ENCODE assay signal across 8 mouse cellular contexts in genomic region chr19:47259581-47259980, GRCm38 (mm10).
DNase-seq lines count a peak whose midpoint lies in the region; ATAC-seq and TF ChIP-seq lines count a peak whose summit lies in the region.

No protein-coding gene starts in this region.

- no peak overlapping the region for H3K4me2 ChIP-seq in neural tube, embryonic 15.5 days
- no peak overlapping the region for H3K4me2 ChIP-seq in hindbrain, postnatal 0 days (ENCODE audit: low read depth, low read length)
- no peak overlapping the region for H3K4me2 ChIP-seq in liver, postnatal 0 days (ENCODE audit: low read depth, low read length)

- TF ChIP-seq EP300 in liver, postnatal 0 days (IDR thresholded peaks at IDR 0.05; ENCODE audit: low read depth), result no peak

- H3K9me3 ChIP-seq in neural tube, embryonic 15.5 days (replicated peaks), result no peaks in the 10 kb centered on the region
- no peaks in the 10 kb centered on the region for H3K9me3 ChIP-seq in hindbrain, postnatal 0 days (ENCODE audit: low read length)
- no peaks in the 10 kb centered on the region for H3K9me3 ChIP-seq in liver, postnatal 0 days (ENCODE audit: low read length)

- no peak overlapping the region for H3K4me3 ChIP-seq in neural tube, embryonic 15.5 days (replicated peaks)
- no peak overlapping the region for H3K4me3 ChIP-seq in hindbrain, postnatal 0 days (ENCODE audit: low read length)
- no peak overlapping the region for H3K4me3 ChIP-seq in liver, postnatal 0 days (ENCODE audit: low read depth, low read length)

- no peak for ATAC-seq in neural tube, embryonic 15.5 days (ENCODE audit: low FRiP score)
- ATAC-seq in hindbrain, postnatal 0 days, result peak; percentile 53
- peak; percentile 59; the same call in 1 of the 2 replicates for ATAC-seq in liver, postnatal 0 days
- no peak for ATAC-seq in erythroblast, adult 5-6 weeks (replicated peaks; ENCODE audit: low FRiP score, poor library complexity, severe bottlenecking)

- H3K4me1 ChIP-seq in neural tube, embryonic 15.5 days, result no peaks in the 10 kb centered on the region
- H3K4me1 ChIP-seq in hindbrain, postnatal 0 days (ENCODE audit: insufficient read depth, low read length), result no peaks in the 10 kb centered on the region
- no peaks in the 10 kb centered on the region for H3K4me1 ChIP-seq in liver, postnatal 0 days (ENCODE audit: insufficient read depth)

- TF ChIP-seq CTCF in hindbrain, postnatal 0 days (IDR thresholded peaks at IDR 0.05; ENCODE audit: low read depth), result peak; percentile 81
- TF ChIP-seq CTCF in liver, postnatal 0 days (IDR thresholded peaks at IDR 0.05; ENCODE audit: low read depth), result peak; percentile 76

- peak; percentile 61 for DNase-seq in neural tube, embryonic 10.5 days (ENCODE audit: extremely low spot score, low spot score)
- DNase-seq in cerebellum, postnatal 25 days, result peak; percentile 61 to 75
- DNase-seq in hindbrain, postnatal 0 days (ENCODE audit: low spot score), result peak; percentile 62
- peak; percentile 48 for DNase-seq in liver, postnatal 0 days
- peak; percentile 50 for DNase-seq in thymus, postnatal 14 days
- no peak for DNase-seq in urinary bladder, adult 2 months (ENCODE audit: low spot score)

- WGBS in neural tube, embryonic 15.5 days, result 4% methylated on average over 5 of the region's 5 CpGs
- 6% methylated on average over 5 of the region's 5 CpGs for WGBS in hindbrain, postnatal 0 days
- 15% methylated on average over 5 of the region's 5 CpGs for WGBS in liver, postnatal 0 days (ENCODE audit: insufficient replicate concordance)

- no peaks in the 10 kb centered on the region for H3K36me3 ChIP-seq in neural tube, embryonic 15.5 days
- no peaks in the 10 kb centered on the region for H3K36me3 ChIP-seq in hindbrain, postnatal 0 days (ENCODE audit: insufficient read depth, low read length)
- H3K36me3 ChIP-seq in liver, postnatal 0 days (replicated peaks; ENCODE audit: insufficient read depth, low read length), result no peaks in the 10 kb centered on the region

- no peak overlapping the region for H3K9ac ChIP-seq in neural tube, embryonic 15.5 days (replicated peaks)
- no peak overlapping the region for H3K9ac ChIP-seq in hindbrain, postnatal 0 days (replicated peaks; ENCODE audit: low read length)
- H3K9ac ChIP-seq in liver, postnatal 0 days (replicated peaks), result no peak overlapping the region

- H3K27me3 ChIP-seq in neural tube, embryonic 15.5 days (replicated peaks), result peaks cover under 1% of the 10 kb centered on the region; the same call in 1 of the 2 replicates
- H3K27me3 ChIP-seq in hindbrain, postnatal 0 days (ENCODE audit: insufficient read depth, low read length), result no peaks in the 10 kb centered on the region
- peaks cover 3% of the 10 kb centered on the region; the same call in 1 of the 2 replicates for H3K27me3 ChIP-seq in liver, postnatal 0 days (ENCODE audit: insufficient read depth, low read length)

- H3K27ac ChIP-seq in neural tube, embryonic 15.5 days (replicated peaks), result no peak overlapping the region
- no peak overlapping the region for H3K27ac ChIP-seq in hindbrain, postnatal 0 days
- no peak overlapping the region for H3K27ac ChIP-seq in liver, postnatal 0 days (ENCODE audit: low read depth)

Comparison
In these comparisons a context has a peak if more than half of its experiments do, and no peak if none do; other contexts are left out.
1. ATAC-seq: peak in hindbrain, postnatal 0 days (single experiment) and liver, postnatal 0 days (single experiment); none in neural tube, embryonic 15.5 days (single experiment) and erythroblast, adult 5-6 weeks (single experiment).